Mouse (Mus musculus): Measurements from ENCODE around the gene Rasgef1b. TPM values are rescaled to one million over a fixed set of nuclear protein-coding genes. Genes with fewer than 3 reads are reported as not detected.

Rasgef1b gene
- polyA plus RNA-seq, 2 experiments from 2014 or later: 2.0 to 4.9 TPM

DNA sequence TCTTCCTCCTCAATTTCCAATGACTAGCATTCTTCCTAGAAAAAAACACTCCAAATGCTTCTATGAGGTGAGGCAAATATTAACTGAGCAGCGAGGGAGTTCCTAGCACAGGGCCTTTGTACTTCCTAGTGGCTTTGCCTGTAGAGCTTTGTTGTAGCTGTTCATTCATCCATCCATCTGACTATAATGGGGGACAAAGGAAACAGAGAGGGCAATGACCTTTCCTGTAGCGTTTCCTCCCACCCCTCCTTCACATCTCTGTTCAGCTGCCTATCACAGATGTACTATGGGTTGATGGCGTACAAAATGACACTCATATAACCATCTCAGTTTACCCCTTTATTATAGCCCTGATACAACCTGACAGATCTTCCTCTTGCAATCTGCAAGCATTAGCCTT is 337.3 kb downstream of the Rasgef1b start:
- no peak for ATAC-seq

DNA sequence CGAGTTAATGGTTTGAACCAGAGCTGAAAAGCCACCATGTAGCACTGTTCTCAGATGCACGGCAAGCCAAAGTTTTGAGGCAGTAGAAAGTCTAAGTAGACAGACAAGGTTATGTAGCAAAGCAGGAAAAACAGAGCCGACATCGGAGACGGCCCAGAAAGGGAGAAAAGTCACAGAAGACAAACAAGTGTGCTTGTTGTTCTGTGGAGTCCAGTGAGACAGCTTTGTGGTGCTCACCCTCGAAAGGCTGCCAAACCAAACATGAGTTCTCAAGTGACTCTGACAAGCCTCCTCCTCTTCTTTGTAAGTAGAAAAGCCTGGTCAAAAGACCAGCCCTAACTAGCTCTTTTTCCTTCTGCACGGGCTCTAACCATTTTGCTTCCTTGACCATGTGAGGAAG is 338.1 kb downstream of the Rasgef1b start:
- ATAC-seq: no peak

DNA sequence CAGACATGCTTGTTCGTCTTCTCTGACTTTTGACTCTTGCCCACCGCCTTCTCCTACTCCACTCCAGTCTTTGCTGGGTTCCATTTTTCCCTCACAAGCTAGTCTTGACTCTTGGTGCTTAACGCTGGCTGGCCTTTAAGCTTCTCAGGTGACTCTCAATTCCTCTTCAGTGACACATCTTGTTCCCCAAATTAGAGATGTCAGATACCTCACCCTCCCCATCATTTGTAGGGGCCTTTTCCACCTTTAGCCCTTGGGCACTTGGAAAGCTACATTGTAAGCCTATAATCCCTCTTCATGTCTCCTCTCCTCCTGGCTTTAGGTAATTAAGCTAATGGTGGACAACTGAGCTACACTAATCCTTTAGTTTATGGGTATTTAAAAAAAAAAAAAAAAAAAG is 338.6 kb downstream of the Rasgef1b start:
- no peak for ATAC-seq

DNA sequence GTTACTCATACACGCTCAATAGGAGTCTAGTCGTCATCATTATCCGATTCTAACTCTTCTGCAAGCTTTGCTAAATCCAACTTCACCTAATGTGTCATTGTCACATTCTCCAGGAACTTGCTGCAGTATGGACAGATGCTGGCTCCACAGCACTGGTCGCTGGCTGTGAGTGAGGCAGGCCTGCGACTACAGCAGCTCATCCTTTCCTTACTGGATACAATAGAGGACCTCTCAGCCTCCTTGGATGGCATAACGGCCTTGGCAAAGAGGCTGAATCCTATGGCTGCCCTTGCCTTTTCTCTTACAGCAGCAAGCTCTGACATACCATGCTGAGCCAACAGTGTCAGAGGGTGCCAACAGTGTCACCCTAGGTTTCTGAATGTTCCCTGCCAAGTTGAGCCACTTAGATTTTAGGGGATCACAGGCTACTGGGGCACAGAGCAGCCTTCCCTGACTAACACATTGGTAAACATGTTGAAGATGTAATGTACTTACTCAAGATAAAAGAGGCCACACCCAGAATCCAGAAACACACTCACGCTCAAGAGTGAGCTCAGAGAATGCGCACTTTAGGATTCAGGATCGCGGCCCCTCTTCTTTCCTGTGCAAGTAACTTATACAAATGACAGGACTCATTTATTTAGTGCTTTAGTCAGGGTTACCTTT is 340.1 kb downstream of the Rasgef1b start:
- no peak for ATAC-seq

DNA sequence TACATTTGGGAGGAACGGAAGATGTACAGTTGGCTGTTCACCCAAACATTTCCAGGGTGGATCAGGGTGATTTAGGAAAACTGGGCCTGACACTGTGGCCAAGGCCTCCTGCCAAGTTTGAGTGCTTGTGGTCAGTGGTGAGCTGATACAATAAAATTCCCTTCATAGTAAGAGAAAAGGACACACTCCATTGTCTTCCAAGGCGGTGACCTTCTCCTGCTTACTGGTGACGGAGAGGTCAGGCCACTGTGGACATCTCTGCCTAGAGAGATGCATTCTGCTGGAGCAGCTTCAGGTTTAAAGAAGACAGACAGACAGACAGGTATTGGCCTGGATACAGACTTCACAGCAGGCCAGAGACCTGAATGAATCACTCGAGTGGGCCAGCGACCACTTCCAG is 340.7 kb downstream of the Rasgef1b start:
- no peak for ATAC-seq

DNA sequence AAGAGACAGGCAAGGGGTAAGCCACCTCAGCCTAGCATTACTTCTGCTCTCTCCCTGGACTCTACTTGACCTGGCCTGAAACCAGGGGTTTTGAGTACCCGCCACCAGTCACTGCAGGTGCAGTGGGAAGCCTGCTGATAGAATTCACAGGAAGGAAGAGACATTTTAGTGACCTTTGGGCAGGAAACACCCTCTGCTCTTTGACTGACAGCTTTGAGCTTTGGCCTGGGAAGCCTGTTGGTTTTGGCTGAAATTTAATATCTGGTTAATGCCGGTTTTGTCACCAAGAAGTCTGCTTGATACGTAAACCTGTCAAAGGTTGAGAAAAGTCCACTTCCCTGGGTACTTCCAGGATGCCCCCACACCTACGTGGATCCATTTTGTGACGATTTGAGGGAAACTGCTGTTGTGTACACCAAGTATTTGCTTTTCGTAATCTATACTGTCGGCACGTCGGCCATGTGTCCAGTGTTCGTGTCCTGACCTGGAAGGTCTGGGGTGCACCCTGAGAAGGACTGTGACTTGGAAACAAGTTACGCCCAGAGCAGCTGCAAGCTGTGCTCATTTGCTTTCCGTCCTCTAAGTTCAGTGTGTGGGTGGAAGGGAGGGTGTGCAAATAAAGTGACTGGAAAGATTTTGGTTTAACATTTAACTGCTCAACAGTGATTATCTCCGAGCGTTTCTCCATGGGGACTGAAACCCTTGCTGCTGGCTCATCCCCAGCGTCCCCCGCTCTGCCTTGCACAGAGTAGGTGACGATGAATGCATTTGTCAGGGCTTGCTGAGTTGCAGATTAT is 341.5 kb downstream of the Rasgef1b start:
- no peak for ATAC-seq

DNA sequence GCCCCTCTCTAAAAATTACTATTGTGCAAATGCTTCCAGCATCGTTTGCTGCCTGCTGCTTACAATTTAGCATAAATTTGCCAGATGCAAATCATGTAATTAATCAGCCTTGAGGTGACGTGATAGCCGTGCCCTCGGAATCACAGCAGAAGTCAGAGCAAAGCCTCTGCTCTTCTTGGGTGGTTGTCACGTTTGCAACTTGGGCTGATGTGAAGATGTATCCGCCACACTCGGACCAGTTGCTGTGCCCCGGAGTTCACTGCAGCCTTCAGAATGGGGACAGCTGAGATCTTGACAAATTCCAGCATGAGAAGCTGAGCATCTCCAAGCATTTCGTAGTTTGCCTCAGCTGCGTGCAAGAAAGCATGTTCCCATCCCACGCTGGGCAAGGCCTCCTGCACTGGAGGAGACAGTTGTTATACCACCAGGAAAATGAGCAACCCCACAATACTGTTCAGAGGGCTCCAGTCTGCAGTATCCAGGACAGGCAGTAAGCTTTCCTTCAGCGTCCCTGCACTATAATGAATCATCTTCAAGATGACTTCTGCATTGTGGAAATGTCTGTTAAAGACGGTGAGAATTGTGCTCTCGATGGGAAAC is 342.5 kb downstream of the Rasgef1b start:
- ATAC-seq: no peak

- no peak for ATAC-seq
These were observed 343.1 kb downstream of the Rasgef1b start for GRCm38 (mm10) chr5:99385737-99386136.

DNA sequence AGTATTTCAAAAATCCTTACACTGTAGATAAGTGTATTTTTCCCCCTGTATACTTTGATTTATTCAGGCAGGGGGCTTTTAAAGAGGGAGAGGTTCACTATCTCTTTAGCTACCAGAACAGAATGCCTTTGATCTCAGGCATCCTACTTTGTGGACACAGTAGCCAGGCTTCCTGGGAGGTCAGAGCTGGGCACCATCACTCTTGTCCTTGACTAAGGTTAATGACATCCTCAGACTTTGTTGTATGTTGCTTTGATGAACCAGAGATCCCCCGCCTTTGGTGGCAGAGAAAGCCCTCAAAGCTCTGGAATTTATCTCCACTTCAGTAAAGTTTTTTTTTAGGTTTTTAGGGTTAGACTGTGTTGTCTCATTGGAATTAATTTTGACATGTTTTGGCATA is 343.8 kb downstream of the Rasgef1b start:
- ATAC-seq: no peak

- no peak for ATAC-seq
These were observed 345.0 kb downstream of the Rasgef1b start for GRCm38 (mm10) chr5:99383783-99384281.

DNA sequence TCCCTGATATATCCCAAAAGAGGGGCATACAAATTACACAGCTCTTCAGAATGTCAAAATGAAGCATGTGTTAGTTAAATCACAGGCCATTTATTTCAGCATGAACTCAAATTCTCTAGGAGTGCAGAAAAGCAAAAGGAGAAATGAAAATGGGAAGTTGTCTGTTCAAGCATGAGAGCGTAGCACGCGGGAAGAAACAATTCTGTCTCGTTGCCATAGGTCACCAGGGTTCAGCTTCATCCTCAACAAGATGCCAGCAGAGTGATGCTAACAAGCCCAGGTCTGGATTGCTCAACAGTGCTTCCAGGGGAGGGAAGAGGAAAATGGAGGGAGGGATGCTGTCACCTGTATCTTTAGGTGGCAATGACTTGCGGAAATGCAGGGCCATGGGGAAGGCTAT is 346.1 kb downstream of the Rasgef1b start:
- no peak for ATAC-seq

DNA sequence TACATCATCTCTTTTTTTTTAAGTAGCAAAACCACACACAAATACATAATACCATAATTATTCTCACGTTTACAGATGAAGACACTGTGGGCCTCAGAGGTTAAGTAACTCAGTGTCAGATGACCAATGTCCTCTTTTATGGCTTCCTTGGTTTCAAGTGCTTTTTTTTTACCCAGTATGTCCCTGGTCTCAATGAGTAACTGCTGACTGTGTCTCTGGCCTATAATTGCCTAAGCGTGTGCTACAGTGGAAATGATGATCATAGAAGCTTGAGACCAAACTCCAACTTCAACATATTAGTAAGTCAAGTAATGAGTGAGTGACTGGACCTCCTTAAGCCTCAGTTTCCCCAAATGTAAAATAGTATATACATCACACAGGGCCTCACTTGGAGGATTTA is 347.2 kb downstream of the Rasgef1b start:
- no peak for ATAC-seq

GRCm38 (mm10) chr5:99380882-99381281 is 348.0 kb downstream of the Rasgef1b start:
- no peak for ATAC-seq

- no peak for ATAC-seq
These were observed 348.7 kb downstream of the Rasgef1b start for GRCm38 (mm10) chr5:99380166-99380565.

GRCm38 (mm10) chr5:99378437-99379226 is 350.2 kb downstream of the Rasgef1b start:
- no peak for ATAC-seq

DNA sequence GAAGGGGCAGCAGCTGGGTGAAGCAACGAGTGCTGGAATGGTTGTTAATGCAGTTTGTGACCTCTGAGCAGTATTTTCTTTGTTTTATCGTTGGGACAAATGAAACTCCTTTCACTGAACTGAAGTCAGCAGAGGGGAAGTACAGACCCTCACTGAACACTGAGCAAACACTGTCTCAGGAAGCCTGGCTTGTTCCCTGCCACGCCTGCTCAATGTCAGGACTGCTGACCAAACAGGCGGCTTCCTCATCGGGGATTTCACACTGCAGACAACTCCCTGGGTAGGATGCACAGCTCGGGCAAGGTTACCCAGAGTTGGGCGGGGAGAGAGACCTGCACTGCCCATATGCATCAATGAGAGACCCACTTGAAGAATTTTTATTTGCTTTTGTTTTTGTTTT is 353.1 kb downstream of the Rasgef1b start:
- no peak for ATAC-seq

GRCm38 (mm10) chr5:99374460-99374859 is 354.4 kb downstream of the Rasgef1b start:
- ATAC-seq: no peak

DNA sequence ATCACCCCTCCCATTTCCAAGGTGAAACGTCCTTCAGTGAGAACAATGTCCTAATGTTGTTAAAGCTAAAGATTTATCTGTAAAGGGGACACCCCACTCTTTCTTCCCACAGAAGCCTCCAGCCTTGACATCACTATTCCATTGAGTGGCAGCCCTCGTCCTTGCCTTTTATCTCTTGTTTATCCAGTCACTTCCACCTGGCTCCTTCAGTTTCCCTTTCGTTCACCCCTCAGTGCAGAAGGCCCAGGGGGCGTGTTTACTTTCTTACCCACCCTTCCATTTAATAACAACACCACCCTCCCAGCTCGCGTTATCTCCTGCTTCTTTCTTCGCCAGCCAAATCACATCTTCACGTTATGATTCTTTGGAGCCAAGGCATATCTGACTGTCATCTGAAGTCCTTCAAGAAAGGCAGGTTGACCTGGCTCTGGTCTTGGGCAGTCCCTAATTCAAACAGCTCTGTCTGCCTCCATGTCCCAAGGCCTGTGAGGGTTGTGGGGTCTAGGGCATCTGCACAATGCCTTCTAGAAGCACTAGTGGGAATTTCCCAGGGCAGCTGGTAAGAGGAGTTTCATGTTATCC is 355.2 kb downstream of the Rasgef1b start:
- ATAC-seq: no peak

GRCm38 (mm10) chr5:99370636-99371035 is 358.2 kb downstream of the Rasgef1b start:
- ATAC-seq: no peak

DNA sequence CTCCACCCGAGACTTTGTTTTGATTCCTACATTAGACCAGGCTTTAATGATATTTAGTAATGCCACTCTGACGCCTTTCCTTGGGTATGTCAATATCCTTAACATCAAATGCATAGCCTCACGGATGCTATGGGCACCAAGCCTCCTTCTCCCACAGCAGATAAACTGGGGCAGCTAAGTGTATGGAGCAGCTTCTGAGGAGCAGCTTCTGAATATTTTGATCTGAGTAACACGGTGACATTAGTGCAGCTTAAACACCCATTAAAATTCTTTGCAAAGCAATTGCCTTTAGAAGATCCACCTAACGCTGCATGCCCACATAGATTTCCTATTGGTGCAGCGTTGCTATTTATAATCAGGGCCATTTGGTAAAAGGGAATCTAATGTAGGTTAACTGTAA is 359.6 kb downstream of the Rasgef1b start:
- ATAC-seq: no peak

GRCm38 (mm10) chr5:99368615-99369014 is 360.2 kb downstream of the Rasgef1b start:
- ATAC-seq: no peak

GRCm38 (mm10) chr5:99360531-99360930 is 368.3 kb downstream of the Rasgef1b start:
- ATAC-seq: no peak

Measured in activated CD4-positive, CD25-positive, alpha-beta regulatory T cell, adult 4 months (primary cell).